Mouse (Mus musculus): ENCODE measurements around the gene Itih4. TPM values are rescaled to one million over a fixed set of nuclear protein-coding genes. Genes with fewer than 3 reads are reported as not detected.

The Itih4 gene
- total and polyA plus RNA-seq, 3 experiments: 4.7 to 7.3 (median 7.1) TPM

GRCm38 (mm10) chr14:30903036-30903435, 16.8 kb downstream of the Itih4 start:
- no peak for DNase-seq
- TF ChIP-seq EP300 (IDR thresholded peaks at IDR 0.05; ENCODE audit: insufficient read depth, low read depth, low read length): no peak
- no peak for TF ChIP-seq POLR2A (IDR thresholded peaks at IDR 0.05; ENCODE audit: insufficient read depth, low read depth, low read length)
- no peak for TF ChIP-seq CTCF (IDR thresholded peaks at IDR 0.05)
- H3K9ac ChIP-seq (ENCODE audit: low read depth, low read length): no peak overlapping the region
- H3K4me3 ChIP-seq: no peak overlapping the region
- intact Hi-C loops (cut with DNase I): no loop called here
- no peaks in the 10 kb centered on the region for H3K27me3 ChIP-seq (ENCODE audit: control insufficient read depth, insufficient read depth, low read length)
- no peaks in the 10 kb centered on the region for H3K79me2 ChIP-seq (replicated peaks; ENCODE audit: control insufficient read depth, insufficient read depth, low read length)
- H3K36me3 ChIP-seq (ENCODE audit: control insufficient read depth, insufficient read depth, low read length): no peaks in the 10 kb centered on the region
- no peaks in the 10 kb centered on the region for H3K4me1 ChIP-seq (ENCODE audit: control insufficient read depth, insufficient read depth, low read length)
- WGBS: 37% methylated on average over 3 of the region's 3 CpGs
- H3K27ac ChIP-seq: no peak overlapping the region

- DNase-seq: no peak
- H3K27me3 ChIP-seq (ENCODE audit: control insufficient read depth, insufficient read depth, low read length): no peaks in the 10 kb centered on the region
- no peak overlapping the region for H3K4me3 ChIP-seq
- no peaks in the 10 kb centered on the region for H3K4me1 ChIP-seq (ENCODE audit: control insufficient read depth, insufficient read depth, low read length)
- WGBS: 63% methylated on average over 8 of the region's 8 CpGs
- no peak overlapping the region for H3K27ac ChIP-seq
- no peaks in the 10 kb centered on the region for H3K79me2 ChIP-seq (replicated peaks; ENCODE audit: control insufficient read depth, insufficient read depth, low read length)
- TF ChIP-seq EP300 (IDR thresholded peaks at IDR 0.05; ENCODE audit: insufficient read depth, low read depth, low read length) (no peak), POLR2A (IDR thresholded peaks at IDR 0.05; ENCODE audit: insufficient read depth, low read depth, low read length) (no peak), CTCF (IDR thresholded peaks at IDR 0.05) (no peak)
- H3K36me3 ChIP-seq (ENCODE audit: control insufficient read depth, insufficient read depth, low read length): no peaks in the 10 kb centered on the region
- H3K9ac ChIP-seq (ENCODE audit: low read depth, low read length): no peak overlapping the region
- intact Hi-C loops (cut with DNase I): no loop called here
These were observed 18.0 kb downstream of the Itih4 start for GRCm38 (mm10) chr14:30904307-30904706.

- intact Hi-C loops (cut with DNase I): no loop called here
- H3K36me3 ChIP-seq (ENCODE audit: control insufficient read depth, insufficient read depth, low read length): no peaks in the 10 kb centered on the region
- DNase-seq: no peak
- no peaks in the 10 kb centered on the region for H3K79me2 ChIP-seq (replicated peaks; ENCODE audit: control insufficient read depth, insufficient read depth, low read length)
- WGBS: 75% methylated on average over 6 of the region's 6 CpGs
- no peaks in the 10 kb centered on the region for H3K27me3 ChIP-seq (ENCODE audit: control insufficient read depth, insufficient read depth, low read length)
- no peak overlapping the region for H3K27ac ChIP-seq
- no peak overlapping the region for H3K9ac ChIP-seq (ENCODE audit: low read depth, low read length)
- H3K4me1 ChIP-seq (ENCODE audit: control insufficient read depth, insufficient read depth, low read length): no peaks in the 10 kb centered on the region
- no peak for TF ChIP-seq CTCF (IDR thresholded peaks at IDR 0.05)
- no peak for TF ChIP-seq EP300 (IDR thresholded peaks at IDR 0.05; ENCODE audit: insufficient read depth, low read depth, low read length)
- TF ChIP-seq POLR2A (IDR thresholded peaks at IDR 0.05; ENCODE audit: insufficient read depth, low read depth, low read length): no peak
- H3K4me3 ChIP-seq: no peak overlapping the region
These were observed 19.7 kb downstream of the Itih4 start for GRCm38 (mm10) chr14:30906001-30906400.

DNA sequence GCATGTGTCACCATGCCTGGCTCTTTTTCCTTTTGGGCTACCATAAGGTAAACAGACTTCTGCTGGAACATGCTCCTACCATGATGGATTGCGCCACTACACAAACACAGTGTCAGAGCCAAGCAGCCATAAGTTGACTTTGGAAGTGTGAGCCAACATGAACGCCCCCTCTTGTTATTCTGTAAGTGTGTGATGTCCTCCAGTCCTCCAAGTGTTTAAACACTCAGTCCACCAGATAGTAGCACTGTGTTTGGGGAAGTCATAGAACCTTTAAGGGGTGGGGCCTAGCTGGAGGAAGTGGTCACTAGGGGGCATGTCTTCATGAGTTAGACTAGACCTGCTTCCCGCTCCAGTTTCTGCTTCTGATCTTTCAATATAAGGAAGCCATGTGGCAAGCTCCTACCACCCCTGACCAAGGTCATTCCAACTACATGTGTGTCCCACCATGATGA, 21.6 kb downstream of the Itih4 start:
- no peak overlapping the region for H3K9ac ChIP-seq (ENCODE audit: low read depth, low read length)
- no peaks in the 10 kb centered on the region for H3K27me3 ChIP-seq (ENCODE audit: control insufficient read depth, insufficient read depth, low read length)
- WGBS: 62% methylated on average over 3 of the region's 3 CpGs
- no peak overlapping the region for H3K4me3 ChIP-seq
- H3K79me2 ChIP-seq (replicated peaks; ENCODE audit: control insufficient read depth, insufficient read depth, low read length): no peaks in the 10 kb centered on the region
- H3K4me1 ChIP-seq (ENCODE audit: control insufficient read depth, insufficient read depth, low read length): no peaks in the 10 kb centered on the region
- no peak overlapping the region for H3K27ac ChIP-seq
- H3K36me3 ChIP-seq (ENCODE audit: control insufficient read depth, insufficient read depth, low read length): no peaks in the 10 kb centered on the region
- TF ChIP-seq EP300 (IDR thresholded peaks at IDR 0.05; ENCODE audit: insufficient read depth, low read depth, low read length) (no peak), POLR2A (IDR thresholded peaks at IDR 0.05; ENCODE audit: insufficient read depth, low read depth, low read length) (no peak), CTCF (IDR thresholded peaks at IDR 0.05) (no peak)
- DNase-seq: no peak
- intact Hi-C loops (cut with DNase I): no loop called here

GRCm38 (mm10) chr14:30911141-30911540, 24.9 kb downstream of the Itih4 start:
- no peaks in the 10 kb centered on the region for H3K27me3 ChIP-seq (ENCODE audit: control insufficient read depth, insufficient read depth, low read length)
- H3K79me2 ChIP-seq (replicated peaks; ENCODE audit: control insufficient read depth, insufficient read depth, low read length): no peaks in the 10 kb centered on the region
- no peaks in the 10 kb centered on the region for H3K36me3 ChIP-seq (ENCODE audit: control insufficient read depth, insufficient read depth, low read length)
- no peak overlapping the region for H3K9ac ChIP-seq (ENCODE audit: low read depth, low read length)
- H3K4me3 ChIP-seq: no peak overlapping the region
- intact Hi-C loops (cut with DNase I): no loop called here
- no peak overlapping the region for H3K27ac ChIP-seq
- TF ChIP-seq EP300 (IDR thresholded peaks at IDR 0.05; ENCODE audit: insufficient read depth, low read depth, low read length) (no peak), POLR2A (IDR thresholded peaks at IDR 0.05; ENCODE audit: insufficient read depth, low read depth, low read length) (no peak), CTCF (IDR thresholded peaks at IDR 0.05) (no peak)
- WGBS: 90% methylated on average over 8 of the region's 8 CpGs
- H3K4me1 ChIP-seq (ENCODE audit: control insufficient read depth, insufficient read depth, low read length): no peaks in the 10 kb centered on the region
- DNase-seq: no peak

DNA sequence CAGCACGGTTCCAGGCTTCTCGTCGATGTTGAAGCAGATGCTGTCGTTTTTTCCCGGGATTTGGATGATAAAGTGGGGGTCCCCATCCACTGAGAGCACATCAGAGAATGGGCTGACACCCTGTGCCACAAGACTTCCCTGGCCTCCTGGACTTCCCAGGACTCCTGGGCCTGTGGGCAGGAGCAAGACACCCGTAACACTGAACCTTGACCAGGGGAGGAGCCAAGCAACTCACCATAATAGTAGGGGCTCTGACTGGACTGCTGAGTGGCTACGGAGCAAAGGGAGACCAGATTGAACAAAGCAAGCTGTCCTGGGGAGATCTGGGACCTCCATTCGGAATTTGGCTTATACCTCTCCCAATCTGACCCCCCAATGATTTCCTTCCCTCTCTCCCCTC, 26.4 kb downstream of the Itih4 start:
- H3K4me3 ChIP-seq: no peak overlapping the region
- H3K79me2 ChIP-seq (replicated peaks; ENCODE audit: control insufficient read depth, insufficient read depth, low read length): no peaks in the 10 kb centered on the region
- no peaks in the 10 kb centered on the region for H3K36me3 ChIP-seq (ENCODE audit: control insufficient read depth, insufficient read depth, low read length)
- TF ChIP-seq EP300 (IDR thresholded peaks at IDR 0.05; ENCODE audit: insufficient read depth, low read depth, low read length) (no peak), CTCF (IDR thresholded peaks at IDR 0.05) (no peak), POLR2A (IDR thresholded peaks at IDR 0.05; ENCODE audit: insufficient read depth, low read depth, low read length) (no peak)
- no peak overlapping the region for H3K27ac ChIP-seq
- 79% methylated on average over 8 of the region's 8 CpGs for WGBS
- DNase-seq: no peak
- H3K27me3 ChIP-seq (ENCODE audit: control insufficient read depth, insufficient read depth, low read length): no peaks in the 10 kb centered on the region
- intact Hi-C loops (cut with DNase I): no loop called here
- H3K4me1 ChIP-seq (ENCODE audit: control insufficient read depth, insufficient read depth, low read length): no peaks in the 10 kb centered on the region
- no peak overlapping the region for H3K9ac ChIP-seq (ENCODE audit: low read depth, low read length)

Measured in heart, adult 2 months (tissue).